Mouse (Mus musculus) kidney, adult 18-20 months (tissue): Measurements from ENCODE around the gene Tmc3.

Experiments used
- DNase-seq: peaks from one replicate; pipeline ENCODE4 v3.0.0; 2021

The Tmc3 gene

DNA sequence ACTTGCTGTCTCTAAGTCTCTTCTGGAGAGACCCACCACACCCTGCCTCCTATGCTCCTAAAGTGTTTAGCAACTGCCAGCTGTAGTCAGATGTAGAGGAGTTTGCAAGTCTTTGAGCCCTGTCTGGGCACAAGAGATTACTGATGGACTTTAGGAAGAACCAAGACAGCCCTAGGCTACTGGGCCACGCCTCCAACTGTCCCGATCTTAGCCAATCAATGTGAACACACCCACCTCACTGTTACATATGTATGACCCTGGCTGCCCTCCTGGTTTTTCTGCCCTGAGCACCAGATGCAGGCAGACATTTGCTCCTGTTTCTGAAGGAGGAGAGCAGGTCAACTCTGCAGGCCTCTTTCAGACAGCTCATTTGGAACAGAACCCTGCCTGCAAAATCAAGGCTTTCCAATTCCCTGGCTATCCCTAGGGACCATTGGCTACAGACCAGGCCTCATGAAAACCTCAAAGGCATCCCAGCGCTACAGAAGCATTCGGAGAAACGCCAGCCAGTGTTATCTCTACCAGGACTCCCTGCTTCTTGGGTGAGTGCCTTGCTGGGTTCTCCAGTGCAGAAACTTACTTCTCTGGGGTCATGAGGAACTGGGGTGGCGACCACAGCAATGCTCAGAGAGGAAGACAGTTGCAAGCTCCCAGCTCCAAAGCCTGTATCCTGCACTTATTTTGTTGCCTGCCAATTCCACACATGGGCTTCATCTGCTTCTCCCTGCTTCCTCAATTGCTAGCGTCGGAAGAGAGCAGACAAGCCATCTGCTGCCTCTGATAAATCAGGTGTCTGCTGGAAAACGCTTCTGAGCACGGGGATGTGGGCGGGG is at the start of gene Tmc3:
TSS of gene Tmc3 (plus strand) at position 289 of the 833 bp plus-strand sequence.
- peak; percentile 11 for DNase-seq

- DNase-seq, result no peak
These were observed 43.1 kb upstream of the Tmc3 start for GRCm38 (mm10) chr7:83541536-83542169.

DNA sequence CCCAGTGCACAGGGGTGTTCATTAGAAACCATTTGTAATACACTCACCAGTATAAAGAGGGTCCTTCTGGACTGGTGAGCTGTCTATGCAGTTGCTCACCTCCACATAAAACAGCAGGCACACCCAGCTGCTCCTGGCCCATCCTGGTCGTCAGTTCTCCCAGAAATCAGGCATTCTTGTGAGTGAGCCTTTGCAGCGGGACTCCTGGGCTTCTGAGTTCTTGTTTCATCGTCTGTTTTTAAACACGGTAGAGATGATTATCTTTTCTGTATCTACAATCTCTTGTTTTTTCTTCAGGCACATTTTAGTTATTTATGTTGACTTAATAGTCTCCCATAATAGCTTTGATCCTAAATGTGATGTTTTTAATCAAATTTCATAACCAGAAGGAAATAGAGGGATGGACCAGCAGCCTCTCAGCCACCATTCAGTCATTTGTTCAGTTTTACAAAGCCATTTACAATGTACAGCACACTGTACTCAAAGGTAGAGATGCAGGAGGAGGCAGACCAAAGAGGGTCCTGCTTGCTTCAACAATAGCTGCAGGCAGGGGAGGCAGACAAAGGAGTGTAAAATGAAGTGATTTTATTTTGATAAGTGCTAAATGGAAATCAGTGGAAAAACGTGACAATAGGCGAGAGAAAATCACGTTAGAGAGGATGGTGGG is 35.9 kb upstream of the Tmc3 start:
- DNase-seq, result no peak

DNA sequence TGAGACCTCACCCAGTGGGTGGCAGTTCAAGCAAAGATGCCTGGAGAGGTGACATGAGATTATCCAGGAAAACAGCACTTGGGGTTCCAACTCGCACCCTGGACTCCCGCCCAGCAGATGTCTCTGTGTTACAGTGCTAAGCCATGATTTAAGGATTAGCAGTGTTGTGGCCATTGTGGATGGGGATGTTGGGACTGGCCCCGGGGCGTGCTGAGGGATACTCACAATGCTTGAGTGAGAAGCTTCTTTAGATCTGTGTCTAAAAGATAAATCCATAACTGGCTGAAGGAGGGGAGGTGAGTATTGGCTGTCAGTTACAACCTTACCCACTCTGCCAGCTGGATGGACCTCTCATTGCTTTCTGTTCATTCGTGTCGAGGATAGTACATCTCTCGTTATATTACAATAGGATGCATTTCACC is 35.4 kb upstream of the Tmc3 start:
- DNase-seq, result no peak

DNA sequence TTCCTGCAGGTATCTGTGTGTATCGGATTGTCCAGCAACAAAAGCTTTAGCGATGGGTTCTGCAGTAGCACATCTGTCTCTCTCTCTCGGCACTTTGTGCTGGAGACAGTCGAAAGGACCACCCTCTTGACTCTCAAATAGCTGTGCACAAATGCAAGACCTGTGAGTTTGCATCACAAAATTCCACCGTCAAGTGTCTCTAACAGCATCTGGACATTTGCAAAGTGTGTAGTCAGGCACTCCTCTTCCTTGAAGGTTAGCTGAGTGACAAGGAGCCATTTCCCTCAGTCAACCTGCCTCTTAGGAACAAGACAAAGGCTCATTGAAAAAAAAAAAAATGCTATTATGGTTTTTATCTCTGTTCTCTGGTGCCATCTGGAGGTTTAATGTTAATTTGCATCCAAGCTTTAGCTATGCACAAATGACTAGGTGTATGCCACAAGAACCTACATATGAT is 34.7 kb upstream of the Tmc3 start:
- DNase-seq, result no peak

GRCm38 (mm10) chr7:83554477-83554876 is 30.2 kb upstream of the Tmc3 start:
- no peak for DNase-seq

- DNase-seq, result no peak
These were observed 28.2 kb upstream of the Tmc3 start for GRCm38 (mm10) chr7:83556488-83556887.

DNA sequence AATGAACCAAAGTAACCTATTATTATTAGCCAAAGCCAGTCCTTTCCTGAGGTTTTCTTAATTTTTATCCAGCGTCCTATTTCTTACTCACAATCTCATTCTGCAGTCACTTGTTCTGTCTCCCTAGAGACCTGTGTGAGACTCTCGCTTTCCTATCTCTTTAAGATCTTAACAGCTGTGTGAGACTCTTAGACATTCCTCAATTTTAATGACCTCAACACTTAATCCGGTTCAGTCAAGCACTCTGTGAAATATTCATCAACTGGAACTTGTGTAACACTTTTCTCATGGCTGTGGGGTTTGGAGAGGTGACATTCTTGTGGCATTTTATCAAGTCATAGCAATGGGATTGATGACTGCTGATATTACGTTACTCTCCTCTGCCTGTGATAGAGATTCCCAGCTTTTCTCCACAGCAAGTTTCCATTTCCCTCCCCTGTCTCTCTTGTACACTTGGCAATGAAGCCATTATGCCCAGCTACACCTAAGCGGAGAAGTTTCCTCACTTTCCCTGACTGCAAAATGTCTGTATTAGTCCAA is 25.9 kb upstream of the Tmc3 start:
- no peak for DNase-seq

GRCm38 (mm10) chr7:83559495-83559894 is 25.2 kb upstream of the Tmc3 start:
- DNase-seq, result no peak

GRCm38 (mm10) chr7:83561849-83562248 is 22.9 kb upstream of the Tmc3 start:
- no peak for DNase-seq

GRCm38 (mm10) chr7:83564635-83565291 is 20.0 kb upstream of the Tmc3 start:
- no peak for DNase-seq

- peak; percentile 50 for DNase-seq
These were observed 18.8 kb upstream of the Tmc3 start for GRCm38 (mm10) chr7:83565976-83566375.

GRCm38 (mm10) chr7:83567841-83568500 is 16.8 kb upstream of the Tmc3 start:
- DNase-seq, result peak; percentile 59

GRCm38 (mm10) chr7:83568815-83569214 is 15.9 kb upstream of the Tmc3 start:
- no peak for DNase-seq

DNA sequence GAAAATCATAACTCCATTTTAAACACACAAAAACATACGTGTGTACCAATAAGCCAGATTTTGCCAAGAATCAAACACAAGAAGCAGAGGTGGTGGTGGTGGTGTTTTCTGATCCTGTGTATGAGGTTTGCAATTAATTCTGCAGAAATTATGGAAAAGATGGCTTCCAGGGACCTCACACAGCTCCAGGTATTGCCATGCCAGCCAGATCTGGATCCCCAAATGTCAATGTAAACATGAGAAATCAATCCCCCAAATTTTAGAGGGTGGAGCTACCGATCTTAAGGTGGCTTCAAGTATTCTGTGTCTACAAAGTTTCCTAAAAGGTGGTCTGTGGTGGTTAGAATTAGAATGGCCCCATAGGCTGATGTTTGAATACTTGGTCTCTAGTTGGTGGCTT is 15.3 kb upstream of the Tmc3 start:
- DNase-seq, result no peak

DNA sequence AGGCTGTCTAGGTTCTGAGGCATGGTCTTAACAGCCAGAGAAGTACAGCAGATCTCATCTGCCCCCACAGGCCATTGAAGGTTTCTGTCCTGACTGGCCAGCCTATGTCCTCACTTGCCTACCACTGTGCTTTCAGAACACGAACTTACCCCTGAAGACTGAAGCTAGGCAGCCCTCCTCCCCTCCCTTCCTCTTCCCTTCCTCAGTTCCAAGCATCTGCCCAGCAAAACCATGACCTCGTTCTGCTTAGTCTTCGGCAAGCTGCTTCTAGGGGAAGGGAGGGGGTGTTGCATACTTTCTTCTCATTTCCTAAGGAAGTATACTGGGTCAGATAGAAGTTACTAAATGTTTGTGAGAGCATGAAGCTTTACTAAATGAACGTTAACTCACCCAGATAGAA is 13.7 kb upstream of the Tmc3 start:
- DNase-seq, result no peak

DNA sequence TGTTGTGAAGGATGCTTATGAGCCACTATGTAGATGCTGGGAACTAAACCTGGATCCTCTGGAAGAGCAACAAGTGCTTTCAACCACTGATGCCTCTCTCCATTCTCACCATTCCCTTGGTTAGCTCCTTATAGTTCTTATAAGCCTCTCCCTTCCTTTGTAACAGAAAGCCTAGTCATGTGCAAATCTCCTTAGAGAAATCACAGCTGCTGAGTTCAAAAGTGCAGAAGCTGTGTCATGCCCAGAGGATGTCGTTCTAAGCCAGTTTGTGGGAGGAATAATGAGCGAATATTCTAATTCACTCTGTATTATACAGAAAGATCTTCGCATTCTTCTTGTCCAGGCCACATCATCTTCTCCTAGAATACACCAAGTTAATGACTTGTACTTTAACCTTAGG is 12.8 kb upstream of the Tmc3 start:
- DNase-seq, result no peak

GRCm38 (mm10) chr7:83572451-83572850 is 12.3 kb upstream of the Tmc3 start:
- no peak for DNase-seq

GRCm38 (mm10) chr7:83580946-83581345 is 3.8 kb upstream of the Tmc3 start:
- DNase-seq, result no peak

DNA sequence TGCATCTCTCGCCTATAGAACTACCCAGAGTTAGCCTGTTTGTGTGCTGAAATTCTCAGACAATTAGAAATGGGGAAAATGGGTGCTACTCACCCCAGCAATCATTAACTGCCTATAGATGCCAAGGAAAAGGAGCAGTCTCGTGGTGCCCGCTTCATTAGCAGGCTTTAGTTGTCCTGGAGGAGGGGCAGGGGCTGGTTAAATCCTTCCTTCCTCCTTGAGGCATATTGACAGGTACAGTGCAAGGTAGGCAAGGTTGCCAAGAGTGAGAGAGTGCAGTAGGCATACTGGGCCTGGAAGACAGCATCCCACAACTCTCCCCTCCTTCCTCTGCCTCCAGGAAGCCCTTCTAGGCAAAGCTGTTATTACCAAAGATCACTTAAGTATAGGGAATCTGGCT is 9.3 kb downstream of the Tmc3 start:
- DNase-seq, result no peak

- no peak for DNase-seq
These were observed 12.3 kb downstream of the Tmc3 start for GRCm38 (mm10) chr7:83597063-83597462.
